Mouse (Mus musculus) neutrophil, adult 5-6 weeks (primary cell): ENCODE results near the gene Gp1ba. TPM values are rescaled to one million over a fixed set of nuclear protein-coding genes. Genes with fewer than 3 reads are reported as not detected.

ENCODE experiments used
- ATAC-seq: fragments of 151-379, 151-347 bp; 2 replicates; pipeline ENCODE4 v1.8.0; 2017; ENCODE audit warnings: mild to moderate bottlenecking, moderate TSS enrichment; ENCODE audit not compliant: insufficient number of reproducible peaks, poor library complexity, low FRiP score, severe bottlenecking; ENCODE audit errors: extremely low read depth
- total RNA-seq: library from RNA; stranded (forward); fragments of 200-1000 nt; gene quantifications from 2 replicates; pipeline ENCODE4 v1.2.3, GENCODE M21; 2017

Gp1ba gene
- total RNA-seq, 1 experiment from 2014 or later, result 1.4 TPM

- ATAC-seq, result peak; percentile 31; the same call in 1 of the 2 replicates
Observed at GRCm38 (mm10) chr11:70650322-70651175, 11.6 kb downstream of the Gp1ba start.

- ATAC-seq, result no peak
Observed at GRCm38 (mm10) chr11:70651391-70651790, 12.5 kb downstream of the Gp1ba start.

- no peak for ATAC-seq
Observed at GRCm38 (mm10) chr11:70652029-70652883, 13.3 kb downstream of the Gp1ba start.

- peak; percentile 14; the same call in 1 of the 2 replicates for ATAC-seq
Observed at GRCm38 (mm10) chr11:70652884-70653344, 14.0 kb downstream of the Gp1ba start.

GRCm38 (mm10) chr11:70653345-70654197 lies 14.6 kb downstream of the Gp1ba start:
- ATAC-seq, result no peak

GRCm38 (mm10) chr11:70654198-70654922 lies 15.4 kb downstream of the Gp1ba start, which contains the start of gene Pfn1:
Gene Pfn1, minus strand, starts transcription at chr11:70654644.
- ATAC-seq, result peak; percentile 55

GRCm38 (mm10) chr11:70654923-70655570 lies 16.1 kb downstream of the Gp1ba start:
- ATAC-seq, result no peak

- no peak for ATAC-seq
Observed at GRCm38 (mm10) chr11:70655571-70656455, 16.9 kb downstream of the Gp1ba start.

GRCm38 (mm10) chr11:70656456-70656927 lies 17.6 kb downstream of the Gp1ba start:
- ATAC-seq, result no peak

- no peak for ATAC-seq
Observed at GRCm38 (mm10) chr11:70656964-70657363, 18.0 kb downstream of the Gp1ba start, which contains the start of gene Eno3. Gene Eno3, plus strand, starts transcription at chr11:70657202.

- no peak for ATAC-seq
Observed at GRCm38 (mm10) chr11:70657573-70657972, 18.7 kb downstream of the Gp1ba start.

GRCm38 (mm10) chr11:70657991-70658390 lies 19.1 kb downstream of the Gp1ba start:
- ATAC-seq, result no peak

- ATAC-seq, result no peak
Observed at GRCm38 (mm10) chr11:70658521-70658920, 19.6 kb downstream of the Gp1ba start.

GRCm38 (mm10) chr11:70658942-70659341 lies 20.0 kb downstream of the Gp1ba start:
- ATAC-seq, result no peak

GRCm38 (mm10) chr11:70660571-70660970 lies 21.6 kb downstream of the Gp1ba start:
- no peak for ATAC-seq

- no peak for ATAC-seq
Observed at GRCm38 (mm10) chr11:70663101-70663500, 24.2 kb downstream of the Gp1ba start.
